Mouse (Mus musculus): Measurements from ENCODE around the gene Ubash3a. TPM values are rescaled to one million over a fixed set of nuclear protein-coding genes. Genes with fewer than 3 reads are reported as not detected.

Ubash3a gene
- polyA plus RNA-seq, 1 experiment: not detected

GRCm38 (mm10) chr17:31222810-31223310 lies 15.2 kb downstream of the Ubash3a start:
- Histone ChIP-seq H3K4me3 (no peak overlapping the region), H3K36me3 (ENCODE audit: control insufficient read depth, insufficient read depth) (no peaks in the 10 kb centered on the region), H3ac (ENCODE audit: control insufficient read depth, insufficient read length) (no peak overlapping the region), H3K4me2 (ENCODE audit: low read depth) (no peak overlapping the region), H3K27me3 (ENCODE audit: control insufficient read depth, insufficient read depth, insufficient read length) (peaks cover 4% of the 10 kb centered on the region), H3K79me2 (ENCODE audit: control insufficient read depth, insufficient read depth) (no peaks in the 10 kb centered on the region)
- no peak for TF ChIP-seq MAX (IDR thresholded peaks at IDR 0.05; ENCODE audit: low read depth)
- no peak for TF ChIP-seq TCF12 (IDR thresholded peaks at IDR 0.05; ENCODE audit: insufficient read depth, poor library complexity, severe bottlenecking)
- TF ChIP-seq REST (IDR thresholded peaks at IDR 0.05; ENCODE audit: insufficient read depth, insufficient read length): no peak
- no peak for TF ChIP-seq SRF (IDR thresholded peaks at IDR 0.05; ENCODE audit: control insufficient read depth, insufficient read length, low read depth)
- TF ChIP-seq MYOG (IDR thresholded peaks at IDR 0.05; ENCODE audit: control insufficient read depth in 1 of 3, insufficient read depth in 1 of 3, insufficient read length in 2 of 3, low read depth in 2 of 3): no peak
- no peak for TF ChIP-seq CEBPB (IDR thresholded peaks at IDR 0.05; ENCODE audit: insufficient read depth, poor library complexity, severe bottlenecking)
- TF ChIP-seq POLR2A (IDR thresholded peaks at IDR 0.05; ENCODE audit: insufficient read length, low read depth): no peak

GRCm38 (mm10) chr17:31223835-31224234 lies 16.2 kb downstream of the Ubash3a start:
- no peaks in the 10 kb centered on the region for H3K36me3 ChIP-seq (ENCODE audit: control insufficient read depth, insufficient read depth)
- peaks cover 4% of the 10 kb centered on the region for H3K27me3 ChIP-seq (ENCODE audit: control insufficient read depth, insufficient read depth, insufficient read length)
- H3K4me2 ChIP-seq (ENCODE audit: low read depth): no peak overlapping the region
- no peak overlapping the region for H3K4me3 ChIP-seq
- TF ChIP-seq POLR2AphosphoS2 (IDR thresholded peaks at IDR 0.05; ENCODE audit: insufficient read length, low read depth): no peak
- TF ChIP-seq POLR2A (IDR thresholded peaks at IDR 0.05; ENCODE audit: insufficient read length, low read depth): no peak
- TF ChIP-seq REST (IDR thresholded peaks at IDR 0.05; ENCODE audit: insufficient read depth, insufficient read length): no peak
- TF ChIP-seq MAX (IDR thresholded peaks at IDR 0.05; ENCODE audit: low read depth): no peak
- TF ChIP-seq USF1 (IDR thresholded peaks at IDR 0.05; ENCODE audit: low read depth): no peak
- TF ChIP-seq SRF (IDR thresholded peaks at IDR 0.05; ENCODE audit: control insufficient read depth, insufficient read length, low read depth): no peak
- TF ChIP-seq TCF3 (IDR thresholded peaks at IDR 0.05; ENCODE audit: insufficient read length, low read depth): no peak
- no peaks in the 10 kb centered on the region for H3K79me2 ChIP-seq (ENCODE audit: control insufficient read depth, insufficient read depth)
- no peak overlapping the region for H3ac ChIP-seq (ENCODE audit: control insufficient read depth, insufficient read length)

- peaks cover 2% of the 10 kb centered on the region for H3K27me3 ChIP-seq (ENCODE audit: control insufficient read depth, insufficient read depth, insufficient read length)
- H3K36me3 ChIP-seq (ENCODE audit: control insufficient read depth, insufficient read depth): no peaks in the 10 kb centered on the region
- no peak overlapping the region for H3K4me2 ChIP-seq (ENCODE audit: low read depth)
- no peak overlapping the region for H3K4me3 ChIP-seq
- TF ChIP-seq POLR2A (IDR thresholded peaks at IDR 0.05; ENCODE audit: insufficient read length, low read depth): no peak
- no peak for TF ChIP-seq USF1 (IDR thresholded peaks at IDR 0.05; ENCODE audit: low read depth)
- TF ChIP-seq SRF (IDR thresholded peaks at IDR 0.05; ENCODE audit: control insufficient read depth, insufficient read length, low read depth): no peak
- TF ChIP-seq REST (IDR thresholded peaks at IDR 0.05; ENCODE audit: insufficient read depth, insufficient read length): no peak
- no peak for TF ChIP-seq E2F4 (IDR thresholded peaks at IDR 0.05; ENCODE audit: insufficient read depth)
- TF ChIP-seq POLR2AphosphoS2 (IDR thresholded peaks at IDR 0.05; ENCODE audit: insufficient read length, low read depth): no peak
- no peak for TF ChIP-seq CEBPB (IDR thresholded peaks at IDR 0.05; ENCODE audit: insufficient read depth, poor library complexity, severe bottlenecking)
- TF ChIP-seq TCF3 (IDR thresholded peaks at IDR 0.05; ENCODE audit: insufficient read length, low read depth): no peak
- TF ChIP-seq MAX (IDR thresholded peaks at IDR 0.05; ENCODE audit: low read depth): no peak
- TF ChIP-seq MYOD1 (IDR thresholded peaks at IDR 0.05; ENCODE audit: control insufficient read depth in 1 of 3, insufficient read length in 2 of 3, low read depth in 2 of 3): no peak
- no peak for TF ChIP-seq TCF12 (IDR thresholded peaks at IDR 0.05; ENCODE audit: insufficient read depth, poor library complexity, severe bottlenecking)
- TF ChIP-seq MYOG (IDR thresholded peaks at IDR 0.05; ENCODE audit: control insufficient read depth in 1 of 3, insufficient read depth in 1 of 3, insufficient read length in 2 of 3, low read depth in 2 of 3): no peak
- H3K79me2 ChIP-seq (ENCODE audit: control insufficient read depth, insufficient read depth): no peaks in the 10 kb centered on the region
- H3ac ChIP-seq (ENCODE audit: control insufficient read depth, insufficient read length): no peak overlapping the region
Observed at GRCm38 (mm10) chr17:31224591-31224990, 16.9 kb downstream of the Ubash3a start.

GRCm38 (mm10) chr17:31226368-31226767 lies 18.7 kb downstream of the Ubash3a start:
- Histone ChIP-seq H3K79me2 (ENCODE audit: control insufficient read depth, insufficient read depth) (no peaks in the 10 kb centered on the region), H3K4me3 (no peak overlapping the region), H3K27me3 (ENCODE audit: control insufficient read depth, insufficient read depth, insufficient read length) (no peaks in the 10 kb centered on the region), H3ac (ENCODE audit: control insufficient read depth, insufficient read length) (no peak overlapping the region), H3K36me3 (ENCODE audit: control insufficient read depth, insufficient read depth) (no peaks in the 10 kb centered on the region), H3K4me2 (ENCODE audit: low read depth) (no peak overlapping the region)
- no peak for TF ChIP-seq TCF3 (IDR thresholded peaks at IDR 0.05; ENCODE audit: insufficient read length, low read depth)

- Histone ChIP-seq H3K4me2 (ENCODE audit: low read depth) (no peak overlapping the region), H3K4me3 (no peak overlapping the region)
Observed at GRCm38 (mm10) chr17:31226931-31227330, 19.3 kb downstream of the Ubash3a start.

More at GRCm38 (mm10) chr17:31226931-31227330, 19.3 kb downstream of the Ubash3a start:
- H3K36me3 ChIP-seq (ENCODE audit: control insufficient read depth, insufficient read depth): no peaks in the 10 kb centered on the region
- no peak overlapping the region for H3ac ChIP-seq (ENCODE audit: control insufficient read depth, insufficient read length)
- TF ChIP-seq USF1 (IDR thresholded peaks at IDR 0.05; ENCODE audit: low read depth) (no peak), POLR2AphosphoS2 (IDR thresholded peaks at IDR 0.05; ENCODE audit: insufficient read length, low read depth) (no peak), E2F4 (IDR thresholded peaks at IDR 0.05; ENCODE audit: insufficient read depth) (no peak), MYOD1 (IDR thresholded peaks at IDR 0.05; ENCODE audit: control insufficient read depth in 1 of 3, insufficient read length in 2 of 3, low read depth in 2 of 3) (no peak), POLR2A (IDR thresholded peaks at IDR 0.05; ENCODE audit: insufficient read length, low read depth) (no peak), MYOG (IDR thresholded peaks at IDR 0.05; ENCODE audit: control insufficient read depth in 1 of 3, insufficient read depth in 1 of 3, insufficient read length in 2 of 3, low read depth in 2 of 3) (no peak), CEBPB (IDR thresholded peaks at IDR 0.05; ENCODE audit: insufficient read depth, poor library complexity, severe bottlenecking) (no peak), SRF (IDR thresholded peaks at IDR 0.05; ENCODE audit: control insufficient read depth, insufficient read length, low read depth) (no peak), MAX (IDR thresholded peaks at IDR 0.05; ENCODE audit: low read depth) (no peak), TCF12 (IDR thresholded peaks at IDR 0.05; ENCODE audit: insufficient read depth, poor library complexity, severe bottlenecking) (no peak), TCF3 (IDR thresholded peaks at IDR 0.05; ENCODE audit: insufficient read length, low read depth) (no peak)
- H3K27me3 ChIP-seq (ENCODE audit: control insufficient read depth, insufficient read depth, insufficient read length): no peaks in the 10 kb centered on the region
- H3K79me2 ChIP-seq (ENCODE audit: control insufficient read depth, insufficient read depth): no peaks in the 10 kb centered on the region
